Mouse (Mus musculus) ES-Bruce4 (cell line): ENCODE data around the gene Map4k4.

Experiments used
- CTCF ChIP-seq: IDR thresholded peaks from one replicate; pipeline ENCODE4 v1.8.1; 2011; ENCODE audit warnings: low read depth, low read length
- EP300 ChIP-seq: IDR thresholded peaks from 2 replicates; pipeline ENCODE4 v1.6.1; 2011; ENCODE audit warnings: low read depth, low read length; ENCODE audit not compliant: insufficient read depth
- POLR2A ChIP-seq: IDR thresholded peaks from one replicate; pipeline ENCODE4 v1.8.1; 2011; ENCODE audit warnings: low read length; ENCODE audit not compliant: insufficient read depth

DNA sequence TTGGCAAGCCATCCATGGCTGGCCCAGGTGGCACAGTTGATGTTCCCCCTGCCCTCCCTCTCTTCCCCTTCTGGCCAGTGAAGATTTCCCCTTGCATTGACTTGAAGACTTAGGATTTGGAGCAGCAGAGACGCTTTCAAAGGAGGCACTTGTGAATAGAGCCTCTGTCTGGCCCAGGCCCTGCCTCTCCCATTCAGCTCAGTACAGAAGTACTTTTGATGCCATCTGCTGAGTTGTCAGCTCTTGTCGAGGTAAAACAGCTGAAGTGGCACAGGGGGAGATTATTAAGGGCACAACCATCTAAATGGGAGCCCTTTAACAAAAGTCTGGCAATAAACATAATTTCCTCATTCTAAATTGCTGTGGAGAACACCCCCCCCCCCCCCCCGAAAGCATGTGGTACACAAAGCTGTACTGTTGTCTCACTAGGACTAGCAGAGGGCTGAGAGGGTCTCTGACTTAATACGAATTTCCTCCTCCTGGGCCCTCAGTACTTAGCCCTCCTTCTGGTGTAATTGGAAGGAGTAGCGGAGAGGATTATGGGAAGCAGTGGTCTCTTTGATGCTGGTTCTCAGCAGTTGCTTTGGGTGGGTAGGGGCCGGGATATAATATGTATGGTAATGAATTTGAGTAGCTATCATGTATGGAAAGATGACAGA lies 47.1 kb downstream of the Map4k4 start:
- no peak for TF ChIP-seq POLR2A
- TF ChIP-seq CTCF: no peak
- TF ChIP-seq EP300: no peak
